Mouse (Mus musculus) adrenal gland, postnatal 25 days (tissue): ENCODE measurements around the gene Tcte2. TPM values are rescaled to one million over a fixed set of nuclear protein-coding genes. Genes with fewer than 3 reads are reported as not detected.
"Not testable (repeated sequence)": the region's sequence is repeated elsewhere in the genome, so short reads cannot be mapped to it uniquely, and the experiment has no call there.

Experiments used
- DNase-seq: peaks from one replicate; pipeline ENCODE4 v3.0.0; 2021; ENCODE audit warnings: mixed read lengths
- long read RNA-seq: library from polyadenylated mRNA; stranded (forward); transcript quantifications from one replicate; pipeline ENCODE4 v2.0.0, GENCODE M21; 2021
- total RNA-seq: library from RNA; stranded (reverse); gene quantifications from 2 replicates; pipeline ENCODE4 v1.2.3, GENCODE M21; 2021

The Tcte2 gene
- 5.3 and 6.0 TPM in 2 replicates for total RNA-seq
- long read RNA-seq, partial matches to known transcripts, result 0 of 1 reads
- long read RNA-seq, other reads (novel, unspliced or antisense), result 1 of 1 reads

DNA sequence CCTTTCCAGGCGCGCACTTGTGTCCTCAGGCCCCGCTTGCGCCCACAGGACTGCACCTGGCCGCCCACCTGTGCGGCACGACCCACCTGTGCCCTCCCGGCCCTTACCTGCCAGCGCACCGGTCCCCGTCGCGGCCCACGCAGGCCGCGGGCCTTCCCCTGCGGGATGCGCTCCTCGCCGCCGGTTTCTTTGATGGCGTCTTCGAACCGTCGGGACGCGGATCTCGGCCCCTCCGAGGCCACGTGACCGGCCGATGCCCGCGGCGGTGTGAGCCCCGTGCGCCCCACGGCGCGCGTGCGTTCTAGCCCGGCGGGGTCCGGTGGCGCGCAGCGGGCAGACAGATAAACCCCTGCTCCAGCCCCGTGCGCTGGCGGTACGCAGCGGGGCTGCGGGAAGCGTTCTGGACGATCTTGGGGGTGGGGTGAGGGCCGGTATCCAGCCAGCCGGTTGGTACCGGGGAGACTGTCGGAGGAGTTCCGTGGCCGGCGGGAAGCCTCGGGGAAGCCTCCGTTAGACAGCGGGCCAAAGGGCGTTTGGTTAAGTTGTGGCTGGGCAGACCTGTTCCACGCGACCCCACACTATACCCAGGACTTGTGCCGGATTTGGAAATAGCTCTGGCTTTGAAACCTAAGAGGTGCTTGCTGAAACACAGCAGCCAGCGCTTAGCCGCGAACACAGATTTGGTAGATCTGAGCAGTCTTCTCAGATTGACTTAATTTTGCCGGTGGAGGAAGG, at the start of gene Tcte2:
Gene Tcte2, minus strand, starts transcription at position 647 of the 735 bp plus-strand sequence.
- DNase-seq, result peak; percentile 69

DNA sequence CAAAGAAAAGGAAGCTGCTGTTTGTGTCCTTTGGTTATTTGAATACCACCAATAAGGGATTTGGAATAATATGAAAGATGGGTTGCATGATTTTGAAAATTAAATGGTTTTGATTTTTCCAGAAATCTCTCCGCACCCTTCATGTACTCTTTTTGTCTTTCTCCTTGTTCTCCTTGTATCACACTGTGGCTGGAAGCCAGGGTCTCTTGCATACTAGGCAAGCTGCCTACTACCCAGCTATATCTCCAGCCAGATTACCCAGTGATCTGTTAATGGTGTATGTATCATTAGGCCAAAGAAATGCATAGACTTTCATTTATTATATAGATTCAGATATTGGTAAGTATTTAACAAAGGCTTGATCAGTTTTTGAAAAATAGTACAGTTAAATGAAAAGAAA, 44.4 kb upstream of the Tcte2 start:
- DNase-seq, result no peak

DNA sequence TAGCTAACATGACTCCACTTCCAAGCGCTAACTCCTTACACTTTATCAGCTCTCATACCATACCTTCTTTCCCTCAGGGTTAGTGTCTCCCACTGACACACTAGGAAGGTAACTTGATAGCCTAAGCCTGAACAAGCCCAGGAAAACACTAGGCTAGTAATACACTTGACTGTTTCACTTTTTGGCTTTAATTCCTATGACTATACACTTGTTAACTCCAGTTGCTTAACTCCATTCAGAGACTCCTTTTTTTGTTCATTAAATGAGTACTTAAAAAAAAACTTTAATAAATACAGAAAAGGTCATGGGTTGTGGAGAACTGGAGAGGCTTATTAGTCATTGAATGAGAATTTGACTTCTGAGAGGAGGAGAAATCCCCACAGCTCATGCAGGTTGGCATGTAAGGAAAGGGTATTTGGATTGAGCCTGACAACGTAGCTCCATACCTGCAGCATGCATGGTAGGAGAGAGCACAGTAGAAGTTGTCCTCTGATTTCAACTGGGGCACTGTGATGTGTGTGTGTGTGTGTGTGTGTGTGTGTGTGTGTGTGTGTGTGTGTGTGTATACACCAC, 41.3 kb upstream of the Tcte2 start:
- DNase-seq, result no peak

DNA sequence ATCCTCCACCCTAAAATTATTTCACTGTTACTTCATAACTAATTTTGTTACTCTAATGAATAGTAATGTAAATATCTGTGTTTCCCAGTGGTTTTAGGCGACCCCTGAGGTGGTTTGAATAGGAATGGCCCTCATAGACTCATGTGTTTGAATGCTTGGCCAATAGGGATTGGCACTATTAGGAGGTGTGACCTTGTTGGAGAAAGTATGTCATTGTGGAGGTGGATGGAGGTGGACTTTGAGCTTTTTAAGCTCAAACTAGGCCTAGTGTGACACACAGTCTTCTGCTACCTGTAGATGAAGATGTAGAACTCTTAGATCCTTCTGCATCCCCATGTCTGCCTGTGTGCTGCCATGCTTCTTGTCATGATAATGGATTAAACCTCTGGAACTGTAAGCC, 36.1 kb upstream of the Tcte2 start:
- no peak for DNase-seq

DNA sequence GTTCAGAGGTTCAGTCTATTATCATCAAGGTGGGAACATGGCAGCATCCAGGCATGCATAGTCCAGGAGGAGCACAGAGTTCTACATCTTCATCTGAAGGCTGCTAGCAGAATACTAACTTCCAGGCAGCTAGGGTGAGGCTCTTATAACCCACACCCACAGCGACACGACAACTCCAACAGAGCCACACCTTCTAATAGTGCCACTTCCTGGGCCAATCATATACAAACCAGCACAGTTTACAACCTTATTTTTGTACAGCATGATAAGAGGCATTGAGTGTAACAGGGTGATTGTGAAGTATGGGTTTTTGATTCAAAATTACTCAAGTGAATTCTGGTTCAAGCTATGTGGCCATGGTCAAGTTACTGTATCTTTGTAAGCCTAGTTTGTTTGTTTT, 28.4 kb upstream of the Tcte2 start:
- DNase-seq, result not testable (repeated sequence)

DNA sequence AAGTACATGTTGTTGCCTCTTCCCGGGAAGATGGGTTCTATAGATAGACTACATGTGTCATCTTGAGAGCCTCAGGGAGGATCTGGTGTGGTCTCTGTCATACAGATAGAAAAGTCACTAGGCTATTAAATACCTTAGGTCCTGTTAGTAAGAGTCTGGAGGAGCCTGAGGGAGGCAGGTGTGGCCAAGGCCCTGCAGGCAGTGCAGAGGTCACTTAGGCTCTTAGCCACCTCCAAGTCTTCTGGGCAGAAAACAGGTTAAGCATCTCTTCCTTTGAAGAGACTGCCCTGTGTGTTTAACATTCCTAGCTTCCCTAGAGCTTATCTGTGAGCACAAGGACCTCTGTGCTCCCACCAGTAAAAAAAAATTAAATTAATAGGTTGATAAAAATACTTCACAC, 21.8 kb upstream of the Tcte2 start:
- no peak for DNase-seq

DNA sequence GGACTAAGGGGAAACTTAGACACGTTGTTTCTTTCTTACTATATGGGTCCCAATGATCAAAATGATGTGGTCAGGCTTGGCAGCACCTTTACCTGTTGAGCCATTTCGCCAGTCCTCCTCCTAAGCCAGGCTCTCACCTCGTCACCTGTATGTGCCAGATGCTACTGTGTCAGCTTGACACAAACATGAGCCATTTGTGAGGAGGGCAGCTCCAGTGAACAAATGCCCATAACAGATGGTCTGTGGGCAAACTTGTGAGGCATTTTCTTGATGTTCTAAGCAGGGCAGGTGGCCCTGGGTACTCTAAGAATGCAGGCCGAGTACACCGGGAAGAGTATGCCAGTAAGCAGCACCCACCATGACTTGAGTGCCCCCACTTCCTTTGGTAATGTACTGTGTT, 20.3 kb upstream of the Tcte2 start:
- DNase-seq, result no peak

DNA sequence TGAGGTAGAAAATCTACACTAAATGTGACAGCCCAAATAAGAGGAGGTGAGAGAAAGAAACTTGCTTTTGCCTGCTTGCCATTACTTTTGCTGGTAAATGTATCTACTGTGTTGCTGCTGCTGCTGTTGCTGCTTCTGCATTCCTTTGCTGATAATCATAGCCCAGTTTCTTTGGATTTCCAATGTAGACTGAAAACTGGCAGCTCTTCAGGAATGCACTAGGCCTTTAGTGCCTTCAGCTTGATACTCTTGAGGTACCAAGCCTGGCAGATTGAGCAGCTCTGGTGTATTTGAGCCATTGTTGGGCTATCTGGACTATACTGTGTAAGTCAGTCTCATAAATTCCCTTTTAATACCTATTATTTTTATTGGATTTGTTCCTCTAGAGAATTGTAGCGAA, 17.2 kb upstream of the Tcte2 start:
- DNase-seq, result no peak

DNA sequence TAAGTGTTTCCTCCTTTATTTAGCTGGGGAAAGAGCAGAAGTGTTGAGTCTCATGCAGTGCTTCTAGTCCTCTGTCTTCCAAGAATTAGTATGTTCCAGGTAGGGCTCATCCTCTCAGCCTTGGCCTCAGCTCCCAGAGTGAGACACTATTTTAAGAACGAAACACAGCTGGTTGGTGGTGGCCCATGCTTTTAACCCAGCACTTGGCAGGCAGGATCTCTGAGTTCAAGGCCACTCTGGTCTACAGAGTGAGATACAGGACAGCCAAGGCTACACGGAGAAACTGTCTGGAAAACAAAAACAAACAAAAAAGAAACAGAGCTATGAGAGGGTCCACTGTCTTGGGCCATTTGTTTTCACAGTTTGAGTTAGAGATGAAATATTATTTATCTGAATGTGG, 16.1 kb upstream of the Tcte2 start:
- DNase-seq, result no peak

DNA sequence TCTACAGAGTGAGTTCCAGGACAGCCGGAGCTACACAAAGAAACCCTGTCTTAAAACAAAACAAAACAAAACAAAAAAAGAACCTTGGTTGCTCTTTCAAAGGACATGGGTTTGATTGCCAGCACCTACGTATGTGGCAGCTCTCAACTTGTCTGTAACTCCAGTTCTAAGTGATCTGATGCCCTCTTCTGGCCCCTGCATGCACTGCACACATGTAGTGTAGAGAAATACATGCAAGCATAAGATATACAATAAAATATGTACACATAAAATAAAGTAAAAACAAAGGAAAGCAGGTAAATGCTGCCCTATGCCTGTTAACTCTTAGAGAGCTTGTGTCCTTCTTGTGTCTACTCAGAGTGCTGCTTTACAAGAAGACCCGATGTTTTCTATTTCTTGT, 7.6 kb upstream of the Tcte2 start:
- DNase-seq, result peak; percentile 12

DNA sequence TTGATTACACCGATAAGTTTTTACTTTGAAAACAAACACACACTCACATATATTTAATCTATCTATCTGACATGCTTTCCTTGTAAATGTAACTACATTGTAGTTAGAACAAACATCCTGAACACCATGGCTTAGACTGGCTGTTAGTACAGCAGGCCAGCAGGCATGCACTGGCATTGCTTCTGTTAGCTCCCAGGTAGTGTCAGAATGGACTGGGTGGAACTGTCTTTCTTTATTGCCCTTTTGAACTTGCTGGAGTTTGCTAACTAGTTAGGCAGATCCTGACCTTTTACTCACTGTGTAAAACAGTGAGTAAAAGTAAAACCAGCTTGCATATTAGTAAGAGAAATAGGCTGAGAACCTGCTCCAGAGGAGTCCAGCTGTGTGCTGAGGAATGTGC, 6.9 kb upstream of the Tcte2 start:
- no peak for DNase-seq

DNA sequence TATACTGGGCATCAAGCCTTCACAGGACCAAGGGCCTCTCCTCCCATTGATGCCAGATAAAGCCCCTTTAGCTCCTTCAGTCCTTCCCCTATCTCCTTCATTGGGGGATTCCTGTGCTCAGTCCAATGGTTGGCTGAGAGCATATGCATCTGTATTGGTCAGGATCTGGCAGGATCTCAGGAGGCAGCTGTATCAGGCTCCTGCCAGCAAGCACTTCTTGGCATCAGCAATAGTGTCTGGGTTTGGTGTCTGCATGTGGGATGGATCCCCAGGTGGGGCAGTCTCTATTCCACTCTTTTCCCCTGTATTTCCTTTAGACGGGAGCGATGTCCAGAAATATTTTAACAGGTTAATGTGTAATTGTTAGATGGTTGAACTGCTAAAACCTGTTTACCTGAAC, 3.3 kb upstream of the Tcte2 start:
- not testable (repeated sequence) for DNase-seq

DNA sequence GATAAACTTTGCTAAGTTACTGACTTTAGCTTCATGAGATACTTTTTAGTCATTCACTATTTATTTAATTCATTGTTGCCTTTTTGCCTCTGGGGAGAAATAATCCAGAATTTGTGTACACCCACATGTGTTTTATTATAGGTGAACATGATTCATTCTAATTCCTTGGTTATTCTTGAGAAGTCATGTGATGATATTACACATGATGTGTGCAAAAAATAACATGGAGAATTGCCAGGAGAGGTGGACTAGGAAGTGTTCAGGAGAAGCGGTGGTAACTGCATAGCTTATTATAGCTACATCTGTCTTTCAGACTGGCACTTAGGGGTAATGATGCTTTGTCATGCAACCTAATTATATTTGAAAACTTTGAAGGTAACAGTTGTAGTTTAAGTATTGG, 2.2 kb upstream of the Tcte2 start:
- DNase-seq, result no peak

DNA sequence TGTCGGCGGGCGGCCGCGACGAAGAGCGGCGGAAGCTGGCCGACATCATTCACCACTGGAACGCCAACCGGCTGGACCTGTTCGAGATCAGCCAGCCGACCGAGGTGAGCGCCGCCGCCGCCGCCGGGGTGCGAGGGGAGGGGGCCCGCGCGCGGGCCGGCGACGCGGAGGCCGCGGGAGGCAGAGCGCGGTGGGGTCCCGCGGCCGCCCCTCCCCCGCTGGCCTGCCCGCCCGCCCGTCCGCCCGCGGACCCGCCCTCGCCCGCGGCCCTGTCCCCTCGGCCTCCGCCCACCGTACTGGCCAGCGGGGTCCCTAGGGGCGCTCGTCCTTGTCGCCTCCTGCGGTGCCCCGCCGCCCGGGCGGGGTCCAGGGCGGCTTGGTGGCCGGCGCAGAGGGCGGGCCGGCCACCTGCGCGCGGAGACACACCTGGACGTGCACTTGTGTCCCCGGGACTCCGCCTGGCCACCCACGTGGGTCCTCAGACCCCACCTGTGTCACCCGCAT, 898 bp downstream of the Tcte2 start:
- DNase-seq, result no peak

DNA sequence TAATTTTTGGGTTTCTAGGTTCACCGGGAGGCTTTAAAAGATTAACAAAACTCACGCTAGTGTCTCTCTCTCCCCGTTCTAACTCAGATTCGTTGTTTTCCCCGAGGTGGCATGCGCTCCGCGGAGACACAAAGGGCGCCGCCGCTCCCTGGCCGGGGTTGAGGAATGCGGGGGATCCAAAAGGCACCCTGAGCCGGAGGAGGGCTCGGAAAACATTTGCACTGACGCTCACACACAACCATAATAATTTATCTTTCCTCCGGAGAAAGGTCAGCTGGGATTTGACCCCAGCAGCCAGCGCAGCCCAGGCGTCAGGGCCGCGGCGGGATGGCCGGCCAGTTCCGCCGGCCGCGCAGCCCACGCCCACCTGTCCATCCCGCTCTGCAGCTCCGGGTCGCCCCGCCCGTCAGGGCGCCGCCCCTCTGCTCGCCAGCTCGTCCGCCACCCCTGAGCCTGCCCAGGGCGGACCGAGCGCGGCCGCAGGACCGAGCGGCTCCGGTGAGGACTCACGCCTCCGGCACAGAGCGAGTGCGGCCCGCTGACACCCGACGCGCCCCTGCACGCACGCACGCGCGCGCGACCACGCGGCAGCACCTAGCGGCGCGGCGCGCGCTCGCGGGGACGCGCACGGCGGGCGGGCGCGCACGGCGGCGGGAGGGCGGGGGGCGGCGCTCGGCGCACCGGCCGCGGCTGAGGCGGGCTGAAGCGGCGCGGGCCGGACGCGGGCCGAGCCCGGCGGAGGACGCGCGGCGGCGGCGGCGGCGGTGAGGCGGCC, 1.6 kb downstream of the Tcte2 start, which contains the start of gene Afdn:
Gene Afdn, plus strand, starts transcription at position 687 of the 775 bp plus-strand sequence.
- DNase-seq, result peak; percentile 83

DNA sequence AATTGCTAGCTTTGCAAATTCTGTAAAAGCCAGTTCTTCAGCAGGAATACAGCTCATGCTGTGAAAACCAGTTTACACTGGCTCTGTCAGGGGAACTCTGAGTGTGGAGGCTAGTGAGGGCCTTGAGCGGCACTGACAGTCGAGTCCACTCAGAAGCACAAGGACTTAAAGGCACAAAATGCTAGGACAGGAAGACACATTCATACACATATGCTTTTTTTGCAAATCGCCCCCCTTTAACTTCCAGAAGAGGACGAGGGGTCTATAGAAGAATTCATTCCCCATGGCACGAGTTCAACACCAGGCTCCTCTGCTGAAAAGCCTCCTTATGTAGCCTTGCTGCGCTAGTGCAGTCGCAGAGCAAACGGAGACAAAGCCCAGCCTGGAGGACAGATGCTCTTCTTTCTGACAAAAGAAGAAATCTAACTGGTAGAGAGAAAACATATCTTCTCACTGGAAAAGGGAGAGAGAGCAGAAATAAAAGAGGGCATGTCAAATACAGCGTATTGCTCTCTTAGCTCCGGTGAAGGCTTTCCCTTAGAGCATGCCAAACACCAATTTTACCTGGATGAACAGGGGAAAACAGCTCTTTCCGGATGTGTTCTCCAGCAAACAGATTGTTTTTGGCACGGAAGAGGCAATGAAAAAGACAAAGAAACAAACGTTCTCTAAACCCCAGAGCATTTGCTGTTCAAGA, 2.3 kb downstream of the Tcte2 start:
- DNase-seq, result no peak

DNA sequence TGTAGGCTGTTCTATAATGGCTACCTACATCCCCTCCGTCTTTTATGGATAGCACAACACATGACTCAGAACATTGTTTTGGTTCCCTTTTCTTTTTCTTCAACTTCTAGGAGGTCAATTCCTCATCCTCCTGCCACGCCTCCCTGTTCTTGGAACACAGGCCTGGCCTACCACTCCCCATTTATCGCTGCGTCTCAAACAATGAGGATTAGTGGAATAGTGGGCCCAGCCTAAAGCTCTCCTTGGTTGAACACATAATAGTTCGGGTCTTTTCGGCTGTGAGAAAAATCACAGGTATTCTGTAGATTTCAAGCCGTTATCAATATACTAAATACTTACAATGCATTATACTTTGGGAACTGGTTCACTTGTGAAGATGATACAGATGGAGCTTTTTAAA, 3.0 kb downstream of the Tcte2 start:
- no peak for DNase-seq

DNA sequence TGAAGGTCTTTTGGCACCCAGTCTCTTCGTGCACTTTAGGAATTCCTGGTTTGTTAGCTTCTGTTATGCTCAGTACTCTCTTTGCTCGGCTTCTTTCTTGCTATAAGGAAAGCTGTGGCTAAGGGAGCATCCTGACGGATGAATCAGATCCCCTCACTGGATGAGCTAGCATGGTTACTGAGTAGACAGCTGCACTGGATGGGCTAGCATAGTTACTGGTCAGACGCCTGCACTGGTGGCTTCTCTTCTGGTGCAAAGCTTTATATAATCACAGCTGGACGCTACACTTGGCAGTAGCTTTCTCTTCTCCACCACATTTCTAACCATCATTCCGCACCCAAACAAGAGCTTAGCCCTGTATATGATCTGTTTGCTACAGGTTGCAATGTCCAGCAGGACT, 6.7 kb downstream of the Tcte2 start:
- DNase-seq, result no peak

DNA sequence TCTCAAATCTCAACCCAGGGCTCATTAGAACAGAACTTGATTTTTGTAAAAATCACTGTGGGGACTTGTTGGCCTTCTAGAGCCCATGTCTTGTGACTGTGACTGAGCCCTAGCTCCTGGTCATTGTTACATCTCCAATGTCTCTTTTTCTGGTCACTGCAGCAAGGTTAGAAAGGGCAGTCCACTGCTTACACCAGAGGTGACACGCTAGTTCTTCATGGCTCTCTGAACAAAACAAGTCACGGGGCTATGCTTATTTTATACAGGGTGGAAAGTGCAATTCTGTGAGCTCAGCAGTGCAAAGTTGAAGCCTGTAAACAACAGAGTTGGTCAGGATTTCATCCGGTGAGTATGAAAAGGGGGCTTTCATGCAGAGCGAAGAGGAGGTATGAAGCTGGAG, 7.7 kb downstream of the Tcte2 start:
- no peak for DNase-seq

DNA sequence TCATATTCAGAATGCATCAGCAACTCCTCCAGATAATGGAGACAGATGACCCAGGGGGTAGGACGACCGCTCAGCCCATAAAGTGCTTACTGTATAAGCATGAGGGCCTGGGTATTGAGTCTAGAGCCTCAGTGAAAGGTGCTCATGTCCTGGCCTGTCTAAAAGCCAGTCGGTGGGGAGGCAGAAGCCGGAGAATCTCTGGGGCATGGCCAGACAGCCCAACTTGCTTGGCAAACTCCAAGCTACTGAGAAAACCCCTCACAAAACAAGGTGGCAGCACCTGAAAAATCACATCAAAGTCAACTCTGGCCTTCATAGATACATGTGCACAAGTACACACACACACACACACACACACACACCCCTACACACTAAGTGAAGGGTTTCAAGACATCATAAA, 12.6 kb downstream of the Tcte2 start:
- no peak for DNase-seq

DNA sequence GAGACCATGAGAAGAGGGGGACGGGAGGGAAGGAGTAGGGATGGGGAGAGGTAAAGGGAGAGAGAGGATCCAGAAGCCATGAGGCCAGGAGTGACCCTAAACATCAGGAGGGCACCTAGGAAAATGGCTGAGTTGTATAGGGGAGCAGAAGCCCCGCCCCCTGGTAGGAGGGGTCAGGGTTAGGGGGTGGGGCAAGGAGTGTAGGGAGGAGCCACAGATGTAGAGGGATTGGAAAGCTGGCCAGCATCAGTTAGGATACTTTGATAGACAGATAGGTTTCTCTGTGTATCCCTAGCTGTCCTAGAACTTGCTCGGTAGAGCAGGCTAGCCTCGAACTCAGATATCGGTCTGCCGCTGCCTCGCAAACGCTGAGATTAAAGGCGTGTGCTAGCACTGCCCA, 13.9 kb downstream of the Tcte2 start:
- DNase-seq, result no peak

DNA sequence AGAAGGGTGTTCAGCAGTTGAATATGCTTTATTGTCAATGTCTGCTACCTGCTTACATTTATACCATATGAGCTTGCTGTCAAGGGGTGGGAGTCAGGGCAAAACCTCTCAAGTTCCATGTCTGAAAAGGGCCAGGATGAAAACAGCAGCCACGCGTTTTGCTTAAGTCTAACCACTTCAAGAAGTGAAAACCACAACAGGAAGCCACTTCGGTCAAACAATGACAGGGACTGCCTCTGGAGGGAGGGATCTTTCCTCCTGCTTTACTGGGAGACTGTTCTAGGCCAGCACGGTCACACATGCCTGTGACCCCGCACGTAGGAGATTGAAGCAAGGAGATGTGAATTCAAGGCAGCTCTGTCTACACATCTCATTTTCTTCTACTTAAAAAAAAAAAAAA, 15.3 kb downstream of the Tcte2 start:
- DNase-seq, result no peak

DNA sequence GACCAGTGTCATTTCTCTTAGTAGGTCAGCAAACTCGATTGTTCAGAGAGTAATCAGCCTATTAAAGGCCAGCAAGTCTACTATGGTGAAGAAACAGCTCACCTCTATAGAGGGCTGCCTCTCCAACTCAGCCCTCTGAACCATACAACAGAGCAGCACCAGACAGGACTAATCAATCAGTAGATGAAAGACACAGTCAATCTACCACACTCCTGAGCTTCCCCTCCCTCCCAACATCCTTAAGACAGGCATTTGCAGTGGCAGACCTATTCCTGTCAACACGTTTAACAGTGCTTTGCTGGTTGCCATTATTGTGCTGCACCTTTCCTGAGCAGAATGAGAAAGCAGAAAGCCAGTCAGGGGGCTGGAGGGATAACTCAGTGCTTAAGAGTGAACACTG, 16.3 kb downstream of the Tcte2 start:
- DNase-seq, result no peak
